Mouse (Mus musculus) T-cell, adult 2 months (primary cell): ENCODE data around the gene Npl.
"Not testable (repeated sequence)": the region's sequence is repeated elsewhere in the genome, so short reads cannot be mapped to it uniquely, and the experiment has no call there.

ENCODE experiments used
- DNase-seq: peaks from one replicate; pipeline ENCODE4 v3.0.0; 2022; ENCODE audit warnings: low spot score

Npl gene

GRCm38 (mm10) chr1:153489132-153489531 lies 60.7 kb downstream of the Npl start:
- peak; percentile 23 for DNase-seq

- DNase-seq: peak; percentile 99
These were observed 62.4 kb downstream of the Npl start, which contains the start of gene Dhx9 for GRCm38 (mm10) chr1:153487500-153487879. Gene Dhx9 (minus strand): TSS chr1:153487660.

GRCm38 (mm10) chr1:153486767-153487499 lies 62.9 kb downstream of the Npl start:
- peak; percentile 81 for DNase-seq

- not testable (repeated sequence) for DNase-seq
These were observed 63.7 kb downstream of the Npl start for GRCm38 (mm10) chr1:153486120-153486519.

- DNase-seq: no peak
These were observed 64.5 kb downstream of the Npl start for GRCm38 (mm10) chr1:153485201-153485796.

- DNase-seq: no peak
These were observed 68.8 kb downstream of the Npl start for GRCm38 (mm10) chr1:153481025-153481412.

- DNase-seq: peak; percentile 75
These were observed 69.3 kb downstream of the Npl start for GRCm38 (mm10) chr1:153480386-153481024.

- DNase-seq: no peak
These were observed 70.5 kb downstream of the Npl start for GRCm38 (mm10) chr1:153479296-153479695.

- DNase-seq: no peak
These were observed 88.0 kb downstream of the Npl start for GRCm38 (mm10) chr1:153461796-153462195.

- no peak for DNase-seq
These were observed 93.7 kb downstream of the Npl start for GRCm38 (mm10) chr1:153456137-153456536.

GRCm38 (mm10) chr1:153453146-153453642 lies 96.7 kb downstream of the Npl start:
- DNase-seq: no peak
